Mouse (Mus musculus): ENCODE measurements at regions not wholly inside any gene's neighbourhood (a gene's known extent, or its start where the extent isn't known, plus 50 kb on each side); places are given as distances from the start of the nearest gene placed in this dataset.
"Not testable (repeated sequence)": the region's sequence is repeated elsewhere in the genome, so short reads cannot be mapped to it uniquely, and the experiment has no call there.

DNA sequence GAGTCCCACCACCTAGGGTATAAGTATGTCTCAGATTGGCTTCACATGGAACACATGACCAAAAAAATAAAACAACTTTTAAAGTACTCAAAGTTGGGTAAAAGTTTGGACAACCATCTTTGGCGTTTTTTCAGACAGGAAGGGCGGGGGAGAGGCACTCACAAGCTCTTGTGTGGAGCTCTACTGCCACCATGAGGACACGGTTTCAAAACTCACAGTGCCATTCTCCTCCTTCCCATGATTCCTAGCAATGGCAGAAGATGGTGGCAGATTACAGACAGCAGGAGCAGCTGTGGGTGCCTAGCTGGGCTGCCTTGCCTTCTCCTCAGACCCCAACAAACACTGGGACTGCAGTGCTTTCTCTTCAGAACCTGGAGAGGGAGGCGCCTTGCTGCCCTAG lies 176.7 kb upstream of the Olfr1324 start:
- not testable (repeated sequence) for TF ChIP-seq CTCF (IDR thresholded peaks at IDR 0.05; ENCODE audit: insufficient read depth, low read length); POLR2A (IDR thresholded peaks at IDR 0.05; ENCODE audit: borderline replicate concordance, extremely low read depth, low read depth, low read length)
